Mouse (Mus musculus) intestine, embryonic 16.5 days (tissue): ENCODE data around the gene Ier5. TPM values are rescaled to one million over a fixed set of nuclear protein-coding genes. Genes with fewer than 3 reads are reported as not detected.
A peak's percentile ranks its signal among the peaks of the same experiment; 100 is the strongest.

ENCODE experiments used
- ATAC-seq: fragments of 200-750 bp; cut with Nextera tagmentation; 2 replicates; pipeline ENCODE4 v1.8.0; 2017; ENCODE audit warnings: moderate TSS enrichment, moderate library complexity
- H3K27ac ChIP-seq: fragments of 300-500 bp; sonication (generic); 2 replicates; pipeline ENCODE4 v1.5.1; 2014; ENCODE audit warnings: mild to moderate bottlenecking, low read length
- H3K27me3 ChIP-seq: fragments of 300-500 bp; sonication (generic); replicated peaks from 2 replicates; pipeline ENCODE4 v1.6.1; 2014; ENCODE audit warnings: low read length, control low read depth, mixed read lengths; ENCODE audit not compliant: control insufficient read depth, insufficient read depth
- H3K36me3 ChIP-seq: fragments of 300-500 bp; sonication (generic); 2 replicates; pipeline ENCODE4 v1.6.1; 2014; ENCODE audit warnings: low read length, control low read depth; ENCODE audit not compliant: control insufficient read depth, insufficient read depth
- H3K4me1 ChIP-seq: fragments of 300-500 bp; sonication (generic); 2 replicates; pipeline ENCODE4 v1.6.1; 2014; ENCODE audit warnings: low read length, control low read depth, mixed read lengths; ENCODE audit not compliant: control insufficient read depth, insufficient read depth
- H3K4me2 ChIP-seq: fragments of 300-500 bp; sonication (generic); 2 replicates; pipeline ENCODE4 v1.6.1; 2014; ENCODE audit warnings: low read depth, low read length, control low read depth
- H3K4me3 ChIP-seq: fragments of 300-500 bp; sonication (generic); 2 replicates; pipeline ENCODE4 v1.5.1; 2014; ENCODE audit warnings: mild to moderate bottlenecking, low read length
- H3K9ac ChIP-seq: fragments of 300-500 bp; sonication (generic); 2 replicates; pipeline ENCODE4 v1.6.1; 2014; ENCODE audit warnings: low read depth, low read length
- H3K9me3 ChIP-seq: fragments of 300-500 bp; sonication (generic); 2 replicates; pipeline ENCODE4 v1.6.1; 2016; ENCODE audit warnings: low read length, control low read depth; ENCODE audit not compliant: control insufficient read depth
- WGBS: fragments of 180-500 bp; shearing (Covaris S2); extraction: QIAGEN DNeasy Blood & Tissue Kit; methylation state at CpG from one replicate; pipeline ENCODE4 v1.1.7; 2014; 5-methylcytosine and 5-hydroxymethylcytosine counted together
- polyA plus RNA-seq: library from polyadenylated mRNA; unstranded; fragments of >200 nt; fragmentation: Nextera tagmentation; extraction: Ambion mirVana; gene quantifications from 2 replicates; pipeline ENCODE4 v1.2.1, GENCODE M21; 2015

The Ier5 gene
- polyA plus RNA-seq, 1 experiment from 2014 or later = 2.0 TPM

GRCm38 (mm10) chr1:155060832-155061801 lies 38.3 kb downstream of the Ier5 start:
- no peaks in the 10 kb centered on the region for H3K36me3 ChIP-seq
- H3K27ac ChIP-seq = no peak overlapping the region
- H3K4me2 ChIP-seq = no peak overlapping the region
- no peak overlapping the region for H3K4me3 ChIP-seq
- H3K4me1 ChIP-seq = peaks cover 32% of the 10 kb centered on the region
- H3K9me3 ChIP-seq = no peaks in the 10 kb centered on the region
- ATAC-seq = no peak
- H3K27me3 ChIP-seq = no peaks in the 10 kb centered on the region
- 80% methylated on average over 17 of the region's 17 CpGs for WGBS
- no peak overlapping the region for H3K9ac ChIP-seq

- Histone ChIP-seq H3K36me3 (no peaks in the 10 kb centered on the region), H3K9ac (no peak overlapping the region), H3K27me3 (no peaks in the 10 kb centered on the region), H3K9me3 (no peaks in the 10 kb centered on the region), H3K4me2 (no peak overlapping the region), H3K4me3 (no peak overlapping the region), H3K4me1 (peaks cover 36% of the 10 kb centered on the region), H3K27ac (no peak overlapping the region)
- no peak for ATAC-seq
- 64% methylated on average over 5 of the region's 5 CpGs for WGBS
These were observed 39.2 kb downstream of the Ier5 start for GRCm38 (mm10) chr1:155060261-155060660.

GRCm38 (mm10) chr1:155059505-155059904 lies 39.9 kb downstream of the Ier5 start:
- Histone ChIP-seq H3K27me3 (no peaks in the 10 kb centered on the region), H3K4me3 (no peak overlapping the region), H3K9ac (no peak overlapping the region), H3K4me1 (peaks cover 33% of the 10 kb centered on the region), H3K4me2 (no peak overlapping the region), H3K27ac (no peak overlapping the region), H3K36me3 (no peaks in the 10 kb centered on the region), H3K9me3 (no peaks in the 10 kb centered on the region)
- WGBS = 37% methylated on average over 14 of the region's 14 CpGs
- no peak for ATAC-seq

GRCm38 (mm10) chr1:155058099-155059012 lies 41.1 kb downstream of the Ier5 start:
- no peak overlapping the region for H3K4me2 ChIP-seq
- no peak overlapping the region for H3K27ac ChIP-seq
- H3K4me3 ChIP-seq = no peak overlapping the region
- no peaks in the 10 kb centered on the region for H3K27me3 ChIP-seq
- H3K9me3 ChIP-seq = no peaks in the 10 kb centered on the region
- no peaks in the 10 kb centered on the region for H3K36me3 ChIP-seq
- 63% methylated on average over 6 of the region's 6 CpGs for WGBS
- H3K4me1 ChIP-seq = peaks cover 26% of the 10 kb centered on the region
- peak; percentile 30; the same call in 1 of the 2 replicates for ATAC-seq
- H3K9ac ChIP-seq = no peak overlapping the region

GRCm38 (mm10) chr1:155056166-155056565 lies 43.3 kb downstream of the Ier5 start:
- WGBS = 92% methylated on average over 1 of the region's 1 CpGs
- Histone ChIP-seq H3K27me3 (no peaks in the 10 kb centered on the region), H3K9me3 (no peaks in the 10 kb centered on the region), H3K4me1 (peaks cover 47% of the 10 kb centered on the region), H3K4me3 (no peak overlapping the region), H3K9ac (no peak overlapping the region), H3K4me2 (no peak overlapping the region), H3K27ac (0 out of 2 replicates have a peak overlapping the region, but pooled peaks have one; percentile 4), H3K36me3 (no peaks in the 10 kb centered on the region)
- ATAC-seq = peak; percentile 9; the same call in 1 of the 2 replicates

- H3K4me2 ChIP-seq = no peak overlapping the region
- H3K27me3 ChIP-seq = no peaks in the 10 kb centered on the region
- no peak overlapping the region for H3K27ac ChIP-seq
- H3K4me1 ChIP-seq = peaks cover 48% of the 10 kb centered on the region
- H3K36me3 ChIP-seq = no peaks in the 10 kb centered on the region
- no peak overlapping the region for H3K4me3 ChIP-seq
- WGBS = 33% methylated on average over 3 of the region's 3 CpGs
- no peak overlapping the region for H3K9ac ChIP-seq
- no peak for ATAC-seq
- H3K9me3 ChIP-seq = no peaks in the 10 kb centered on the region
These were observed 44.4 kb downstream of the Ier5 start for GRCm38 (mm10) chr1:155055041-155055440.

GRCm38 (mm10) chr1:155054366-155054965 lies 45.0 kb downstream of the Ier5 start:
- peaks cover 46% of the 10 kb centered on the region for H3K4me1 ChIP-seq

GRCm38 (mm10) chr1:155053296-155053695 lies 46.1 kb downstream of the Ier5 start:
- peak overlapping the region; percentile 5; the same call in 1 of the 2 replicates for H3K27ac ChIP-seq

More at GRCm38 (mm10) chr1:155054366-155054965, 45.0 kb downstream of the Ier5 start:
- Histone ChIP-seq H3K27me3 (no peaks in the 10 kb centered on the region), H3K27ac (no peak overlapping the region), H3K9me3 (no peaks in the 10 kb centered on the region), H3K4me2 (no peak overlapping the region), H3K4me3 (no peak overlapping the region), H3K9ac (no peak overlapping the region), H3K36me3 (no peaks in the 10 kb centered on the region)
- ATAC-seq = no peak
- WGBS = 48% methylated on average over 6 of the region's 6 CpGs

GRCm38 (mm10) chr1:155052761-155053166 lies 46.7 kb downstream of the Ier5 start:
- no peaks in the 10 kb centered on the region for H3K9me3 ChIP-seq
- peaks cover 39% of the 10 kb centered on the region for H3K4me1 ChIP-seq
- no peak for ATAC-seq
- H3K4me3 ChIP-seq = no peak overlapping the region
- H3K27me3 ChIP-seq = no peaks in the 10 kb centered on the region
- no peaks in the 10 kb centered on the region for H3K36me3 ChIP-seq
- no peak overlapping the region for H3K9ac ChIP-seq
- H3K27ac ChIP-seq = peak overlapping the region; percentile 52
- H3K4me2 ChIP-seq = no peak overlapping the region
- 37% methylated on average over 9 of the region's 9 CpGs for WGBS

More at GRCm38 (mm10) chr1:155053296-155053695, 46.1 kb downstream of the Ier5 start:
- WGBS = 82% methylated on average over 1 of the region's 1 CpGs
- Histone ChIP-seq H3K4me2 (no peak overlapping the region), H3K27me3 (no peaks in the 10 kb centered on the region), H3K9ac (no peak overlapping the region), H3K4me3 (no peak overlapping the region), H3K4me1 (peaks cover 43% of the 10 kb centered on the region), H3K9me3 (no peaks in the 10 kb centered on the region), H3K36me3 (no peaks in the 10 kb centered on the region)
- no peak for ATAC-seq
